Mouse (Mus musculus) cerebellum, adult 11 months (tissue): ENCODE results near the gene Rbm47.

Experiments
- DNase-seq: peaks from one replicate; pipeline ENCODE4 v3.0.0; 2022

Gene Rbm47

DNA sequence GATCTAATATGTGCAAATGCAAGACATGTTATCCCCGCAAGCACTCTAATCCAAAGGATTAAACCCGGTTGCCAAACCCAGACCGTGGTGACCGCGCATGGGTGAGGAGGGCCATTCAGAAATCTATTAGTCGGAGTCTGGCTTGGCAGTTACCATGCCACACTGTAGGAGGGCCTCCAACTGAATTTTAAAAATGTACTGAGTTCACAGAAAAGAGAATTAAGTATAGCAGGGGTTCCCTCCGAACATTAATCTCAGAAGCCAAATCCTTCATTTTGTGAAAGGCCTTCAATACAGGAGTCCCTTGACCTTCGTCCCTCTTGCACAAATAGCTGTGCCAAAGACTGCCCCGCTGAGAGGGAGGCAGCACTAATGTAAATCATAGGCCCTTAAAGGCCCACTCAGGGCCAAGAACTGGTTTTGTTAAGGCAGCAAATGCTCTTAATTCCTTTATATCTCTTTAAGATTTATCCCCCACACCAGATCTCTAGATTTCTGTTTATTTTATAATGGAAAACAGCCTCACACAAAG, 16.4 kb downstream of the Rbm47 start:
- no peak for DNase-seq

DNA sequence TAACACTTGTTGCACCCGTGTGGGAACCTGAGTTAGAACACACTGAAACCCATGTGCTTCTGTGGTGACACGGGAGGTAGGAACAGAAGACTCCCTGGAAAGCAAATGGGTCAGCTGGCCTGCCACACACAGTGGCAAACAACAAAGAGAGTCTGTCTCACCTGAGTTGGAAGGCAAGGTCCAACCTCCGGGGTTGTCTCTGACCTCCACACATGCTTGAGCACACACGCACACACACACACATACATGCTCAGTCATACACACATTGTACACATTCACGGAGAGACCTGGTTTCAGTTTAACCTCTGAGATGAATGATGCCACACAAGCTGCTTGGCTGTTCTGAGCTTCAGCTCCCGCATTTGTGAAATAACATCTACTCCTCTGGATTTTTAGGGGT, 18.3 kb downstream of the Rbm47 start:
- DNase-seq: no peak

- no peak for DNase-seq
Measured at GRCm38 (mm10) chr5:66153486-66153885, 19.4 kb downstream of the Rbm47 start.

- DNase-seq: no peak
Measured at GRCm38 (mm10) chr5:66151301-66152188, 21.4 kb downstream of the Rbm47 start.

DNA sequence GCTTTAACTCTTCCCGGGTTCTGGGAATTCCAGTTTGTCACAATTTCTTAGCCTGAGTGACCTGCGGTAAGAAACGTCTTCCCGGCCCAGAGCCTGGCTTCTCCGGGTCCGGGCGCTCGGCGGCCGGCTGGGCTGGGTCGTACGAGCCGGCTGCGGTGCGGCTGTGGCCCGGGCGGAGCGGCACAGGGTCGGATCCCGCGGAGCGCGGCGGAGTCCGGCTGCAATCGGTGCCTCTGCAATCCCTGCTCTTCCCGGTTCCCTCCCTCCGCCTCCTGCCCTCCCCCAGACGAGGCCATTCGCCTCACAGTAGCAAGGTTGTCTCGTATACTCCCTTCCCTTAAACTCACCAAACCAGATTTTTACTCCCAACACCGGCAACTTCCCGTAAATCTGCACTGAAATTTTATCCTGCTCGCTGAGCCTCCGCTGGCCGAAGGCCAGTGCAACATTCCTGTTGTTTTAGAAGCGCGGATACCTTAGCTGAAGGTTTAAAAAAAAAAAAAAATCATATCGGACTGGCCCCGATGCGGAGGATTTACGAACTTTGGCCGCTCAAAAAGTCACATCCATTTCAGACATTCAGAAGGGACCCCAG, 22.1 kb downstream of the Rbm47 start:
- peak; percentile 7 for DNase-seq

DNA sequence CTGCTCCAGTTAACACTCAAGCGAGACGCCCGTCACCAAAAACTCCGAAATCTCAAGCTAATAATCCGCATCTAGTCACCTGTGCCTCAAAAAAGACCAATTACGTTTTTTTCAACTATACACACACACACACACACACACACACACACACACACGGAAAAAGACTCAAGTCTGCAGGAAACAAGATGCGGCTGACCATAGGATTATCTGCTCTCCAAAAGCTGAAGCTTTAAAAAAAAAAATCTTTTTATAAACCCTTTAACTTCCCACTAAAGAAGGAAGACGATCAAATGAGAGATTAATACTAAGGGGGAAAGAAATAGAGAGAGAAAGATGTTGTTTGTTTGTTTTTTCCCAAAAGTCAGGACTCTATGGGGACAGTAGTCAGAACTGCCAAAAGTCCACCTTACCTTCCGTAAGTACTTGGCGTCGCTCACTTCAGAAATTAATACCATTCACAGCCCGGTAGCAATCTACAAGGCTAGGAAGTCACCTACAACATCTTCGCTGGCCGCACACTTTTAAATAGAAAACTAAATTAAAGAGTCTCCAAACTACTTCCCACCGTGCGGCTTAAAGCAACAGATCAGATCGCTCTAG, 22.7 kb downstream of the Rbm47 start:
- DNase-seq: no peak

- no peak for DNase-seq
Measured at GRCm38 (mm10) chr5:66149571-66149970, 23.3 kb downstream of the Rbm47 start.

DNA sequence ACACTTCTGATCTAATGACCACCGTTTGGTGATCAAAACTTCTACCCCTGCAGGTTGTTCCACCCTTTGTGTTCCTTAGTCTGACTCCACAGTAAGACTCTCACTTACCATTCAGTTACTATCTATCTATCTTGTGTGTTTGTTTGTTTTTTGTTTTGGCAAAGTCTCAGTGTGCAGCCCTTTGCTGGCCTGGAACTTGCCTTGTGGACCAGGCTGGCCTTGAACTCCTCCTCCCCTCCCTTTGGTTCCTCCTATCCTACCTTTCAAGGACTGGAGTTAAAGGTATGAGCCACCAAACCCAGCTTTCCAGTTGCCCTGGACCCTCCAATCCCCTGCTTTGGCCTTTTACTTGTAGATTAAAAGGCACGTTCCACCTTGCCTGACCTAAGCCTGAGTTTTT, 23.8 kb downstream of the Rbm47 start:
- DNase-seq: no peak

DNA sequence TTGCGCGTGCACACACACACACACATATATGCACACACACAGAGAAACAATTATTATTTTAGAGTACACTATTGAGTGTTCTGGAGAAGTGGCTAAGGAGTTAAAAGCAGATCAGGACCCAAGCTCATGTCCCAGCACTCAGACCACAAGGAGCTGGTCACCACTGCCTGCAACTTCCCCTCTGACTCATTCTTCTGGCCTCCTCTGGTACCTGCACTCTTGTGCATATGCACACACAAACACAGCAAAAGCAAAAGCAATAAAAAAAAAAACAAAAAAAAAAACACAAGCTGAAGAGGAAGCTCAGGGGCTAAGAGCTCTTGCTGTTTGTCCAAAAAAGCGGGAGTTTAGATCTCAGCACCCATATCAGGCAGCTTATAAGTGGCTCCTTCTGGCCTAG, 25.6 kb downstream of the Rbm47 start:
- DNase-seq: no peak

GRCm38 (mm10) chr5:66145583-66145982, 27.3 kb downstream of the Rbm47 start:
- DNase-seq: no peak

GRCm38 (mm10) chr5:66143093-66144032, 29.6 kb downstream of the Rbm47 start:
- no peak for DNase-seq

- DNase-seq: no peak
Measured at GRCm38 (mm10) chr5:66141474-66141873, 31.4 kb downstream of the Rbm47 start.

- DNase-seq: no peak
Measured at GRCm38 (mm10) chr5:66139634-66140295, 33.2 kb downstream of the Rbm47 start.

DNA sequence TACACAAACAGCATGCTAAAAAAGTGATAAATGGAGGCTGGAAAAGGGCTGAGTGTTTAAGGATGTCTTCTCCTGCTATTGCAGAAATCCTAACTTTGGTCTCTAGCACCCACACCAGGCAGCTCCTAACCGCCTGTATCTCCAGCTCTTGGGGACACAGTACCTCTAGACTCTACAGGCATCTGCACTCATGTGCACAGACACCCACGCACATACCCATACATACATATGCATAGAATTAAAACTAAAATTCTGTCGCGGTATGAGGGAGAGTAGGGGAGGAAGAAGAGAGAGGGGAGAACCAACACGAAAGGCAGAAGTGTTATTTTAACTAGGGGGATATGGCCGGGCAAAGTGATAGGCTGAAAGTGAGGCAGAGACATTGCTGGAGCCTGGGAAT, 33.7 kb downstream of the Rbm47 start:
- DNase-seq: no peak

- DNase-seq: no peak
Measured at GRCm38 (mm10) chr5:66138597-66138996, 34.3 kb downstream of the Rbm47 start.

DNA sequence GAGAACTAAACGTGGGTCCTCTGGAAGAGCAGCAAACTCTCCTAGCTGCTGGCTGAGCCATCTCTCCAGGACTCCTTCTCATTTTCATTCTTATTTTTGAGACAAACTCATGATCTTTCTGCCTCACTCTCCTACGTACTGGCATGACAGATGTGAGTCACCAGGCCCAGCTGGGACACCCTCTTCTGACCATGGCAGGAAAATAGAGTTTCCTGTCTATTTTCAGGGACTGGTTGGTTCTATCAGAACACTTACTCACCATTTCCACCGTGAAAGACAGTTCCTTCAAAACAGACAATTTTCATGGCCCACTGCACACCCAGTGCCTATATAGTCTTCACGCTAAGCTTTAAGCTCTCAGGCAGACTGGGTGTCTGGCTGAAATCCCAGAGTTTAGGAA, 35.7 kb downstream of the Rbm47 start:
- DNase-seq: no peak

DNA sequence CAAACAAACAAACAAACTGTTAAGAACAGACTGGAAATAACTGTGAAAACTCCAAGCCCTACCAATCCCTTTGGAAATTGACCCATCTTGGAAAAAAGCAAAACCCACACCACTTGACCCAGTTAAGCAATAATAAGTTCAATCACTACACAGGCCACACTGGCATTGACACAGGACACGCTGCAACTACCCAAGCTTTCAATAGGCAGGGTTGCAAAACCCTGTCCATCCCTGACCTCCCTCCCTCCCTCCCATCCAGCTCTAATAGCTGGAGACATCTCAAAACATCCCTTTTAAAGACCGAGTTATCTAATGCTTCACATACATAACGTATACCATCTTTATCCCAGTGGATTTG, 37.1 kb downstream of the Rbm47 start:
- no peak for DNase-seq

GRCm38 (mm10) chr5:66135161-66135852, 37.6 kb downstream of the Rbm47 start:
- no peak for DNase-seq

DNA sequence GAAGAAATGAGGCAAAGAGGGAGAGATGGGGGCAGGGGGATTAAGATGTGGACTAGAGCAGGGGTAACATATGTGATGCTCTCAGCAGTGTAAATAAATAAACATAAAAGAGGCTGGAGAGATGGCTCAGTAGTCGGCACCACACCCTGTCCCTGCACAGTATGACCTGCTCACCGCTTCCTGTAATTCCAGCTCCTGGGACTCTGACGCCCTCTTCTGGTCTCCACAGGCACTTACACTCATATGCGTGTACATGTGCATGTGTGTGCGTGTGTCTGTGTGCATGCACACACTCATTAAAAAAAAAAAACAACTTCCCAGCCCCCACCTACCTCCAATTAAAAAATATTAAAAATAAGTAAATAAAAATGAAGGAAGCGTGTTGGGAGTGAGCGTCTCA, 38.3 kb downstream of the Rbm47 start:
- DNase-seq: no peak

- DNase-seq: no peak
Measured at GRCm38 (mm10) chr5:66128948-66129347, 44.0 kb downstream of the Rbm47 start.

GRCm38 (mm10) chr5:66125418-66125817, 47.5 kb downstream of the Rbm47 start:
- DNase-seq: no peak

GRCm38 (mm10) chr5:66124931-66125330, 48.0 kb downstream of the Rbm47 start:
- DNase-seq: no peak
